Mouse (Mus musculus): Measurements from ENCODE around the gene Dmac2.

DNA sequence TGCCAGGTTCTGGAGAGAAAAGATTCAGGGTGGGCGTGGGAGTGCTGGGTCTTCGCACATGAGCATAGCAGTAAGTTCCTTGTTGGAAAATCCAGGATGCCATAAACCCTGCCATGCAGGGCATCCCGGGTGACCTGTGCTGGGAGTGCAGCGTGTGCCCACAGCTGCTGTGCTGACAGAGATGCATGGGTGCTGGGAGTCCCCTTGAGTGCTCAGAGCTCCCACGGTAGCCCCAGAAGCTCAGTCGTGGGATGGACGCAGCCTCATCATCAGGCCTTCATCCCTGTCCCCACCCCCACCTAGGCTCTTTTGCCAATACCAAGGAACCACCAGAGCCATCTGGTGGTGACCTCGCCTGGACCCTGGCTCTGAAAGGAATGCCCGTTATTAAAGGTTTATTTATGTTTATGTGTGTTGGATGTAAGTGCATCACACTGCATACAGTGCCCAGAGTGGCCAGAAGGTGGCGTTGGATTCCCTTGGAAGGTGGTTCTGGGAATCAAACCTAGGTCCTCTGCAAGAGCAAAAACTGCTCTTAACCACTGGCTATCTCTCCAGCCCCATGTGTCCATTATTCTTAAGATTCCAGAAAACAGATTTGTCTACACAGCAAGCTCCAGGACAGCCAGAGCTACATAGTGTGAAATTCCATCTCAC, 6.5 kb downstream of the Dmac2 start:
- no peak for TF ChIP-seq CTCF (IDR thresholded peaks at IDR 0.05; ENCODE audit: control insufficient read depth, insufficient read depth, insufficient read length)
- no peak for TF ChIP-seq CEBPB (IDR thresholded peaks at IDR 0.05; ENCODE audit: low read depth)
- TF ChIP-seq USF1 (IDR thresholded peaks at IDR 0.05; ENCODE audit: low read depth), result no peak
- TF ChIP-seq MYOD1 (IDR thresholded peaks at IDR 0.05; ENCODE audit: control insufficient read depth, insufficient read length, low read depth), result no peak
- TF ChIP-seq MAX (IDR thresholded peaks at IDR 0.05), result no peak
